Mouse (Mus musculus) T-helper 1 cell (primary cell): Measurements from ENCODE around the gene Nav2.

Experiments used
- in situ Hi-C: fragments of 300-600 bp; cut with MboI, MseI; formaldehyde crosslinking; loops from one replicate; pipeline ENCODE4 v1.15.1; 2025; ENCODE audit warnings: high pct_unique_total_duplicates

The Nav2 gene

DNA sequence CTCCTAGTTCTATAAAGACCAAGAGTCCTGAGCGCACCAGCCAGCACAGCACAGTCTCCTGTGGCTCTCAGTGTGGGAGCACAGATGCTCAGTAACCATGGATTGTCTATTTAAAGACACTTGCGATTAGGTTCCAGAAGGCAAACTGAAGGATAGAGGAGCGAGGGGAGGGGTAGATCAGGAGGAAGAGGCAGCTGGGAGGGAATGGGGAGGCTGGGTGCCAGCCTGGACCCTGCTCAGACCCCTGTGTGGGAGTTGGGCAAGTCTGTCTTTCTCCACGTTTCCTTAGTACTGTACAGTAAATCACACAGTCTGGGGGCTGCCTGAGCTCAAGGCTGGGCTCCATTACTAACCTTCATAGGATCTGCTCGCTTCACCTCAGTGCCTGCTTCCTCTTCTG lies 243.8 kb downstream of the Nav2 start:
- in situ Hi-C loops, result no loop called here

DNA sequence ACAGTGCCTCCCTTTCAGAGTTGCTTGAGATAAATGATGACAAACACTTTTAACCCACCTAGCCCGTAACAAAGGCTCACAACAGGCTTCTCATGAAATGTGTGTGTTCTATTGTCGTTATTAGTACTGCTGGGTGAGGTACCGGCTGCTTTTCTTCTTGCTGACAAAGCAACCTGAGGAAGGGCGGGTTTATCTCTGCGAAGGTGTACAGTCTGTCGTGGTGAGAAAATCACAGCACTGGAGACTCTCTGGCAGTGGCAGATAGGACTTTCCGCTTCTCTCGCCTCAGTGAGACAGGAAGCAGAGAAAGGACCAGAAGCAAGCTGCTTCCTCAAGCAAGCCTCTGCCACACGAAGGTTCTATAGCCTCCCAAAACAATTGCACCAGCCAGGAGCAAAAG lies 244.2 kb downstream of the Nav2 start:
- in situ Hi-C loops, result no loop called here

DNA sequence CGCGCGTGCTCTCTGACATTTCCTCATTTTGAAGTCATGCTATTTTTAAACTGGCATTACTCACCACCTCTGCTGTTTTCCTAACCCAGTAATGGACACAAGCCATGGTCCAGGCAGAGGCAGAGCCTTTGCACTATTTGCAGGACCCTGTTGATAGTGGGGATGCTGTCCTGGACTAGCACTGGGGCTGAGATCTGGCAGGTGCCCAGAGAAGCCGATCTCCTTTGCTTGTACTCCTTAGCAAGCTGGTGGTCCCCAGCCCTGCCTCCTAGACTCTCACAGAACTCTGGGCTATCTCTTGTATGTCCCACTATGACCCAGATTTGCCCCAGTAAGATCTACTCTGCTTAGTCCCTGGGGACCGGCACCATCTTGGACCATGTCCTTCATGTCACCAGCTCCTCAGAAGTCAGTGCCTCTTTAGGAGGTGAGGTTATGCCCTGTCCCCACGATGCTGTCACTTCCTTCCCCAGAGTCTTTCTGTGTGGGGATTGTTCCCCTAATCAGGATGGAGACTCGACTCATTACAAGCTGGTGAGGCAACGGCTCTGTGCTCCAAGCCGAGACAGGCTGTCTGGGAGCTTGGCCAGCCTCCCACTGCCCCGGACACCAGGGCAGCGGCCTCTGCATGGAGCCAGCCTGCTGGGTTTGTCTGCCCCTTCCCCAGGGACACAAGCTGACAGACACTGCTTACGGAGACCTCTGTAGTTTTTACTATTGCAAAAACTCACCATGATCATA lies 250.3 kb downstream of the Nav2 start:
- in situ Hi-C loops, result no loop called here

DNA sequence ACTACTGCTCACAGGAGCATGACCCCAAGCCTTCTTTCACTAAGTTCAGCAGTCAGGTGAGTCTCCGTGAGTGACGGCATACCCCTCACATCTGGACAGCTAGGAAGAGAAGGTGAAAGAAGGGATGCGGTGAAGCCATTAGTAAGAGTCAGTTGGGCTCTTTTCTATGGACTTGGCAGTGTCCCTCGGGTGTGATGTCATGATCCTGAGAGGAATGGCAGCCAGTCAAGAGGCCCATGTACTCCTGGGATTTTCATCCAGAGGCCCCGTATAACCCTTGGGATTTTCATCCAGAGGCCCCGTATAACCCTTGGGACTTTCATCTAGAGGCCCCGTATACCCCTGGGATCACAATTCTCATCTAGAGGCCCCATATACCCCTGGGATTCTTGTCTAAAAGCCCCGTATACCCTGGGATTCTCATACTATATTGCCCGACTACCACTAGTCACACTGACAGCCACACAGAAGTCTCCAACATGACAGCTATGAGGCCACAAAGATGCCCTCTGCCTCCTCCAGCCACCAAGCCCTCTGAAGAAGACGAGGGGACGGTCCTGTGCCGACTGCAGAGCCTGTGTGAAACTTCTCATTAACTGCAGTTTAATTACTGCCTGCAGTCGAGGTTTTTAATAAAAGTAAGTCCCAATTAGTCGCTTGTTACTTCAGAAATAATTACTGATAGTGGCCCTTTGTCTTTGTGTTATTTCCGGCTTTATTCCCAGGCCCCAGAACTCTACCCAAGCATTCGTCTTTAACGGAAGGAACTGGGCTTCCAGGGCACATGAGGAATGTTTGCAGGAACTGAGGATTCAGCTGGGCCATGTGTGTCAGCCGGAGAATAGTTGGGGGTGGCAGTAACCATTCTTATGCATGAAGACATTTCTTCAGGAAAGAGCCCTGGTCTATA lies 251.4 kb downstream of the Nav2 start:
- in situ Hi-C loops, result no loop called here

DNA sequence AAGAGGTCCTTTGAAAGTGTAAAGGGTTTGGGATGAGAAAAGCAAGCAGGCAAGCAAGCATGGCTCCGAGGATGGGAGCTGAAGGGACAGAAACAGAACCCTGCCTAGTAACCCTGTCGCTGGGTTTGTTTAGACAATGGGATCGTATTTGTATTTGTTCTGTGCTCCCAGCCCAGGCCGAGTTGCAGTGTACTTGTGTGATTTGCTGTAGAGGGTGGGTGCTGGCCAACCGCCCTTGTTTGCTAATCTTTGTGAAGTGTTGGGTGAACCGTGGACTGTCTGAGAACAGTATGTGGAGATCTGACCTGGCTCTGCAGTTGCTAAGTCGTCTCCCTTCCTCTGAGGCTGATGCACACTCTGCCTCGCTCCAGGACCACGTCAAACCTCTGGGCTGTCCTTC lies 253.6 kb downstream of the Nav2 start:
- in situ Hi-C loops, result no loop called here

DNA sequence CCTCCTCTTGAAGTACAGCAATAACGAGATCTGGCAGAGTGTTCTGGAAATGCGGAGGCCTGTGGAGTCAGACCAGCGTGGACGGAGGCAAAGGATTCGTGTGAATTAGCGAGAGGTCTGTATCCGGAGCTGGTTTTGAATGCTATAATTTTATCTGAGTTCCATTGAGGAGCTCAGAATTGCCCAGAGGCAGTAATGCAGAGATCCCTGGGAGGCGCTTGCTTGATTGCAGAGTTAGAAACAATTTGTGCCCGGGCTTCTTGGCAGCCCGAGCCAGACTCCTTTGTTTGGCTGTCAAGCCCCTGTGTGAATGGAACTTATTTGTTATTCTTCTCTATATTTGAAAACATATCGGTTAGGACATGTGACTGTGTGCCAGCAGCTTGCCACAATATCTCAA lies 255.3 kb downstream of the Nav2 start:
- in situ Hi-C loops, result no loop called here

DNA sequence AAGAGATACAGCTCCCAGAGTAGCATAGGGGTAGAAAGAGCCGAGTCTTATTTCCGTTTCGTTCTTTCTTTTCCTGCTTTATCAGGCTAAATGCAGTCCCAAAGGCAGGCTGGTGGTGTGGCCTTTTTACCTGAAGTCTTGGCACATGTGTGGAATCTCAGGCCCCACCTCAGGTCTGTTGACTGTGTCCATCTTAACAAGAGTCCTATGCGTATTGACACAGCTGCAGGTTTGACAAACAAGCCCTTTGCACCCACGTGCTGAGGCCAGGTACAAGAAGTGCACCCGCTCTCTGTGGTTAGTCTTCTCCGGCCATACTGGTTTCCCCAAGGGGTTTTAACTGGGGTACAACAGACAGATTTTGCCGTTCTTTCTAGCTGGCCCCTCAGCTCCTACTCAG lies 256.4 kb downstream of the Nav2 start:
- in situ Hi-C loops, result no loop called here

DNA sequence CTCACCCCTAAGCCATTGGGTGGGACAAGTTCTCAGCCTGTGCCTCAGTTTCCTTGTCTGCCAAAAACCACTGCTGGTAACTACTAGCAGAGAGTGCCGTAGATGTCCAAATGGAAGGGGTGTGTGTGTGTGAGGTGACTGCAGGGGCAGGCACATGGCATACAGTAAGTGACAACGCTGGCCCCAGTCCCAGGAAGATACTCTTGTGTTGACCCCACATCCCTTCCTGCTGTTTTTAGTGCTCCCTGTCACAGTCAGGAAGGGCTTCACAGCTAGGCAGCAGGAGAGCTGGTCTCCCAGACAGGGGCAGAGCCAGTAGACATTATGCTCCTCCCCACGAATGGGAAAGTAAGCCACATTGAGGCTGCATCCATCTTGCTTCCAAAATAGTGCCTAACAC lies 264.4 kb downstream of the Nav2 start:
- in situ Hi-C loops, result no loop called here

DNA sequence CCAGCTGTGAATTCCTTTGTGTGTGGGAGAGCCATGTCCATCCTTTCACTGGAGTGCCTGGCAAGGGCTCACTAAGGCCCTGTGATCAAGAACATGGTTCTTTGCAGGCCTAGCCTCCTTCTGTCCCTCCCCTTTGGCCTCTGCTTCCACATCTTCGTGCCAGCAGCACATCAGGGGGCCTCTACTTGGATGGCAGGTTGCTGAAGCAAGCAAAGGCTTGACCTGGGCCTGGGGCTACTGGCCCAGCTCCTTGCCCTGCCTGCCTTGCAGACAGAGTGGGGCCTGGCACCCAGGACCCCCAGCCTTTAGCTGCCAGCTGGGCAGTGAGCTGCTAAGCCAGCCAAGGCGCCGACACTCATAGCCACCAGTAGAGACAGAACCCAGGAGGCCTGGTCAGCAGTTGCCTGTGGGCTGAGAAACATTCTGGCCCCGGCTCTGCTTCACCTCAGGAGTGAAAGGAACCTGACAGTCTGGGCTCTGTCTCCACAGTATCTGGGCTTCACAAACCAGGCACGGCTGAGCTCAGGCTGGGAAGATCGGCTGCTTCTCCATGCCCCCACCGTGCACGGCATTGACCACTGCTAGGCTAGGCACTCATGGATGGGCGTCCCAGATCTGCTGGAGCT lies 267.4 kb downstream of the Nav2 start:
- in situ Hi-C loops, result no loop called here

DNA sequence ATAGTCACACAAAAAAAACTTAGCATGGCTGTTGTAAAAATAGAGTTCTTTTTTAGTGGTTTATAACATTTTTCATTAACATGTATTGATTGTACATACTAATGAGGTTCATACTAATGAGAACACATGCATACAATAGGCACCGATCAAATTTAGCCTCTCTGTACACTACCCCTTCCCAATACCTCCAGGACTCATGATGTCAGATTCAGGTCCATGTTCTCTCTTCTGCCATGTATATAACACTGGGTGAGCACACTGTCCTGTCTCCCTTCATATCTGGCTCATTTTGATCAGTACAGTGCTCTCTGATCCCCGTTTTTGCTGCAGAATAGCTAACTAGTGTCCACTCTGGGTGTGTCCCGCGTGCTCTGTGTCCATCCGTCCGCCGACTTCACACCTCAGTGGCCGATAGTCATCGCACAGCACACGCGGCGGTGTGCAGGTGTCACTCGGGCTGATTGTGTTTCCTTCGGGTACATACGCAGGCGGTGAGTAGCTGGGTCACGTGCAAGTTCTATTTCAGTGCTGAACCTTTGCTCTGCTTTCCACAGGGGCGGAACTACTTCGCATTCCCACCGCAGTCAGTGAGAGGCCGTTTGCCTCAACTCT lies 268.2 kb downstream of the Nav2 start:
- in situ Hi-C loops, result no loop called here

DNA sequence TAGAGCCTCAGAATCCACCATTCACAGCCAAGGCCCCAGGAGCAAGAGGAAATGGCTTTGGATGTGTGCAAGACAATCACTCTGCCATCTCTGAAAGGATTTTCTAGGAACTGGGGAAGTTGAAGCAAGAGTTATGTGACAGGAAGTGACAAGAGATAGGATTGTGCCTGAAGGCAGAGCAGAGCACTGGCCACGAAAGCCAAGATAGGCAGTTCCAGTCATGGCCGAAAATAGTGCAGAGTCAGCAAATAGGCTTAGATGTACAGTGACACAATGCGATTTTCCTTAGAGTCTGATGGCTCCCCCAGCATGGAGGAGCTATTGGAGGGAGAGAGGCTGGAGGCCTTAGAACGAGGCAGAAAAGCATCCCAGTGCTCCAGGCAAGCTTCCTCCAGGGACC lies 269.7 kb downstream of the Nav2 start:
- in situ Hi-C loops, result no loop called here

DNA sequence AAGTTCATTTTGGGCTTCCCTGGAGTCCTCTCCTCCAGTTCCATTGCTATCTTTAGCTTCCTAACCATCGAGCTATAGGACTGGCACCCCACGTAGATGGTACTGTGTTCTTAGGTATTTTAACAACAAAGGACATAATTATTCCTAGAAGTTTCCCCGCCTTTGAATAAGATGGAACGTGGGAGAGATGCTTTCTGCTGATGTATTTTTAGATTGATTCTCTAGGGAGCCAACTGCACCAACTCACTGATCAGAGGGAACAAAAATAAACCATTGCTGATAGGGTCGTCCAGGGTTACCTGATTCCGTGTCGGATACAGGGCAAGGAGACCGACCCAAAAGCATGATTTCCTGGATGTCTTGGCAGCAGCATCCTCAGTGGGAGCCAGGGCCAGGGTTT lies 272.5 kb downstream of the Nav2 start:
- in situ Hi-C loops, result loop anchor here (10.0 kb wide), 1 partner anchor 984 kb away; no protein-coding TSS in a partner anchor

DNA sequence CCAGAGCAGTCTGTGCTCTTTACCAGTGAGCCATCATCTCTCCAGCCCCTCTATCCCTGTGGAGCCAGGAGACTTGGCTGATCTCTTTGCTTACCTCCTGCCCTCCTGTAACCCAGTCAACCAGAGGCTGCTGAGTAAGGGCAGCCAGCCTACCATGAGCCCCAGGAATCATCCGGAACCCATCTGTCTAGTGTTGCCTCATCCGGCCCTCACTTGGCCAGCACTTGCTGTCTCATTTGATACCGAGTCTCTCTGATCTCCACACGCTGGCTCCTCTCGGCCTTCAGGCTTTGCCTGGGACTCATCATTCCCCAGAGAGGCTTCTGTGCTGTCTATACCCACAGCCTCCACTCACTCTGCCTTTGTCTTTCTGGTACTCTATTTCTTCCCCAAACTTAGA lies 273.9 kb downstream of the Nav2 start:
- in situ Hi-C loops, result loop anchor here (10.0 kb wide), 1 partner anchor 982 kb away; no protein-coding TSS in a partner anchor

DNA sequence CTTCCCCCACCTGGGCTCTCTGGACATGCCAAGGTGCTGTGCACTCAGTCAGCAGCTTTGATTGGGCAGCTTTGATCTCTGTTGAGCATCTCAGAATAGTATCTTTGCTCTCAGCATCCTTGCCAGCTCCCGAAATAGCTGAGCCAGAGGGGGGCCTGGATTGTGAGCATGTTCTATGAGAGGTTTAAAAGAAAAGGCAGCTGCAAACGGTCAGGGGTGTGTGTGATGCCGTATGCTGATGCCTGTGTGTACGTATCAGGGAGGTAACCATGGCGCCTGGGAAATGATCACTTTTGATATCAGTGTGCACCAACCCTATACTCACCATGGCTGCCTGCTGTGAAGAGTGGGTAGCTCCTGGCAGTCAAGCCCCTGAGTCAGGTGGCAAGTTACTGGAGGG lies 275.2 kb downstream of the Nav2 start:
- in situ Hi-C loops, result loop anchor here (10.0 kb wide), 1 partner anchor 981 kb away; no protein-coding TSS in a partner anchor

DNA sequence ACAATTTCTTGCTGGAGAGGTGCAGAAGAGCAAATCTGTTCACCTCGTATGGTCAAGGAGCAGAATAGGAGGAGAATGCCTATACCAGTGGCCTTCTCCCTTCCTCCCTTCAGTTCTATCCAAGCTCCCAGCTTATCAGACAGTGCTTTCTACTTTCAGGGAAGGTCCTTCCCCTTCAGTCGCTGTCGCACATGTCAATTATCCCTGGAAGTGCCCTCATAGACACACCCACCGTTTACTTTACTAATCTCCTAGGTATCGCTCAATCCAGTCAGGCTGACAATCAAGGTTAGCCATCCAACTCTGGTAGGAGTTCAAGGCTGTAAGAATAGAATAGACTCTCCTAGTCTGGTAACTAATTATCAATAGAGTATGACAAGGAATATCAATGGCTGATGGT lies 277.5 kb downstream of the Nav2 start:
- in situ Hi-C loops, result loop anchor here (10.0 kb wide), 1 partner anchor 979 kb away; no protein-coding TSS in a partner anchor

DNA sequence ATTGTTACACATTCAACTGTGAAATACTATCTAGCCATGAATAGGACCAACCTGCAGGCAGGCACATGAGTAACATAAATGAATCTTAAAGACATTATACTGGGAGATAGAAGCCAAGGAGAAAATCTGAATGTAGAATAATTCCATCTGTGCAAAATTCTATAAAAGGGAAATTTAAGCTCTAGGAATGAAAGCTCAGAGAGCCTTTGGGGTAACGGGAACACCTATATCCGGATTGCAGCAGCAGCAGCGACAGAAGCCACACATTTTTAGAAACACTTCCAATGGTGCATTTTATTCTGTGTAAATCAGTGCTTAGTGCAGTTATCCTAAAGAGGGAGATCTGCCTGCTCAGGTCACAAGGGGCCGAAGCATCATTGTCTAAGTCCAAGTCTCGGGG lies 280.8 kb downstream of the Nav2 start:
- in situ Hi-C loops, result loop anchor here (10.0 kb wide), 1 partner anchor 975 kb away; no protein-coding TSS in a partner anchor

DNA sequence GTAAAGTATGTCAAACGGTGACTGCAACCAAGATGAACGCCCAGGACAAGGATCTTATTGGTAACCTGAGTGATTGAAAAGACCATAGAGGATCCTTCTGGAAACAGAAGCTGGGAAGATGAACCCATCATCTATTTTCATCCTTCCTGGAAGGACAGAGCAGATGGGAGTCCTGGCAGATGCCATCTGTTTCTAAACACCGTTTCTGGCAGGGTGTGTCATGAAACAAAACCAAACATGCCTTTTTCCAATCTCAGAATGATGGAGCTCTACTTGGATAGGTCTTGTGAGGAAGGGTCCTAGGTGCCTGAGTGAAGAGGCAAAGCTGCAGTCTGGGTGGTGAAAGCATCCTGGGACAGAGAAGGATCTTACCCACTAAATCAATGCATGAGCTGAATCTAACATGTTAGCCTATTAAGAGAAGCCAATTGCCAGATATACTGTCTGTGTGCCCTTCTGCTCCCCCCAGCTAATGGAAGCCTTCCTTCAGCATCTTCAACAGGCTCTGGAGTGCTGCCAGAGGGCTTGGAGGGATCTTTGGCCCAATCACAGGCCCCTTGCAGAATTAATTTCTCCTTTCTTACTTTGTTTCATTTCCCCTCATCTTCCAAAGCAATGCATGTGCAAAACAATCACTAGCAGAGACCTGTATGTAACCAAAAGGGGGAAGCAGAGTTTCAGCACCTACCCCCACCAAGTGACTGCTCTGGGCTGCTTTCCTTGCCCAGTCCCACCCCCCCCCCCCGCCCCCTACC lies 281.9 kb downstream of the Nav2 start:
- in situ Hi-C loops, result no loop called here

DNA sequence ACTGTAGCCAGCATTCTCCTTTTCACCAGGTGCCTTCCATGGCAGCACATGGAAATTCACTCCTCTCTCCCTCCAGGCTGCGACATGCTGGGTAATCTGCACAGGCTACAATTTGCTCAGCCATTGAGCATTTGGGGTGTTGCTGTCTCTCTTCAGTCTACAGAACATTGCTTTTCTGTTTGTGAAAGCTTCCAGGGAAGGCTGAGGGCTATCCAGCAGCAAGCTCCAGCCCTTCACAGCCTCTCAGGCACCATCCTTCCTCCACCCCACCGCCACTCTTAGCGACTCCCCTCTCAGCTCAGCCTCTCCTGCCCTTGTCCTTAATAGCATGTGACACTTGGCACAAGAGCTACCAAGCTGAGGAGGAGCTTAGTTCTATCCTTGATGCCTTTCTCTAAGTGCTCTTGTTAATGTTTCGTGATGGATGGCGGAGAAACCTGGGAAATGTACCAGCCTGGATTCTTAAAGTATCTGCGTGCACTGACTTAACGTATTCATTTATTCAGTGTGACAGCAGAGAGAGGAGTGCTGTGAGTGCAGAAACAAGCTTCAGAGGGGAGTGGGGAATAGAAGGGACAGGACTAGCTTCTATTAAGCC lies 282.7 kb downstream of the Nav2 start:
- in situ Hi-C loops, result no loop called here

DNA sequence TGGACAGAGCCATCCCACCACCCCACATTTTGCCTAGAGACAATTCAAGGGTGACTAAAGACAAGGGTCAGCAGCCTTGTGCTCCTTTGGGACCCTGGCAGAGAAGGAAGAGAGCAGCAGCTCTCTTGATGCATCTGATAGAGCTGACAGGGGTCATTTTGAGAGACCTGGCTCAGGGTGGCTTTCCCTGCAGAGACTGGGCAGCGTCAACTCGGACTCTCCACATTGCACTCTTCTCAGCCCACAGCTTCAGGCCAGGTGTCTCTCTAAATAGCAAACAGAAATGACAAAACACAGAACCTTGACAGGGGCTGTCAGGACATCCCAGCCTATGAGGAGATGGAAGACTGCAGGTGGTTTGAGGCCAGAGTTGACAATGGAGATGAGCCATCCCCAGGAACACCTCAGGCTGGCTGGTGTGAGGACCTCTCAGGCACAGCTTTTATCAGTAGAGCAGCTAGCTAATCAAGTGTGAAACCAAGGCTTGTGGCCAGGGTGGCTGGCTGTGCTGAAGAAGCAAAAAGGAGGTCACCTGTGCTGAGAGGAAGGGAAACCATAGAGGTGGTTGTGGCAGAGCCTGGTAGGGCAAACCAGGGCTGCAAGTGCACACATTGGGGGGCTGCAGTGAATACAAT lies 283.7 kb downstream of the Nav2 start:
- in situ Hi-C loops, result no loop called here

DNA sequence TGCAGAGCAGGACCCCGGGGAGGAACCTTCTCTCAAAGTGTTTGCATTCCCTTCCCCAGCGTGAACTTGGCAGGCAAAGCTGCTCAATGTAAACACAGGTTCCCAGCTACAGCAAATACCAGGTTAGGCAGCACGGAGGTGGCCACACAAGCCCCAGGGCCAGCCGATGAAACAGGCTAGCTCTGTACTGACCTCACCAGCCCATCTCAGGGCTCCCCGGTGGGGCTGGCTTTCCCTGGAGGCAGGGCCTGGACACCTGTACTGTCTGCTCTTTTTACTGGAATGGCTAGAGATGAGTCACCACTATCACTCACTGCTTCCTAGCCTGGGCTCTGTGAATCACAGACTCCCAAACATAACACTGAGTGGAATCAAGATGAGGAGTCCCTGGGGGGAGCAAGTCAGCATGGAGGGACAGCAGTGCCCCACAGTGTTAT lies 287.2 kb downstream of the Nav2 start:
- in situ Hi-C loops, result no loop called here
